Mouse (Mus musculus): ENCODE measurements around the gene Ifih1. TPM values are rescaled to one million over a fixed set of nuclear protein-coding genes. Genes with fewer than 3 reads are reported as not detected.

Ifih1 gene
- polyA plus RNA-seq, 1 experiment, result 4.9 TPM

- WGBS, result 70% methylated on average over 5 of the region's 5 CpGs
- DNase-seq (ENCODE audit: low read depth, low spot score), result no peak
These were observed 83.2 kb downstream of the Ifih1 start for GRCm38 (mm10) chr2:62562661-62563485.

- no peak for DNase-seq (ENCODE audit: low read depth, low spot score)
- WGBS, result 84% methylated on average over 2 of the region's 2 CpGs
These were observed 88.6 kb downstream of the Ifih1 start for GRCm38 (mm10) chr2:62557417-62557816.

GRCm38 (mm10) chr2:62556349-62556748, 89.7 kb downstream of the Ifih1 start:
- whole genome bisulfite sequencing, result 88% methylated on average over 9 of the region's 9 CpGs
- no peak for DNase-seq (ENCODE audit: low read depth, low spot score)

- 81% methylated on average over 3 of the region's 3 CpGs for WGBS
- no peak for DNase-seq (ENCODE audit: low read depth, low spot score)
These were observed 96.4 kb downstream of the Ifih1 start for GRCm38 (mm10) chr2:62549659-62550058.

- WGBS, result 74% methylated on average over 4 of the region's 4 CpGs
These were observed 96.9 kb downstream of the Ifih1 start for GRCm38 (mm10) chr2:62549131-62549530.

GRCm38 (mm10) chr2:62548104-62548503, 98.0 kb downstream of the Ifih1 start:
- no peak for DNase-seq (ENCODE audit: low read depth, low spot score)
- 90% methylated on average over 5 of the region's 5 CpGs for WGBS

More at GRCm38 (mm10) chr2:62549131-62549530, 96.9 kb downstream of the Ifih1 start:
- no peak for DNase-seq (ENCODE audit: low read depth, low spot score)

Other genes with a start within 250 kb of the Ifih1 start
- gene Dpp4, start 234.0 kb downstream of the Ifih1 start, polyA plus RNA-seq (2012; rRNA removed), result 77.3 and 151 TPM in 2 replicates
- gene Gcg, start 162.6 kb downstream of the Ifih1 start, polyA plus RNA-seq (2012; rRNA removed), result 39.9 and 69.5 TPM in 2 replicates
- 0.81 and 1.2 TPM in 2 replicates for gene Fap, start 72.2 kb downstream of the Ifih1 start, polyA plus RNA-seq (2012; rRNA removed)
- gene Gca, start 18.0 kb upstream of the Ifih1 start, polyA plus RNA-seq (2012; rRNA removed), result 14.3 and 16.7 TPM in 2 replicates

Measured in large intestine, adult 2 months (tissue).